Mouse (Mus musculus) spleen, adult 2 months (tissue): Measurements from ENCODE around the gene Elac2. TPM values are rescaled to one million over a fixed set of nuclear protein-coding genes. Genes with fewer than 3 reads are reported as not detected.

Experiments used
- DNase-seq, 2 experiments: peaks; one replicate each; pipeline versions ENCODE4 v3.0.0 to v3.0.0-alpha.2; 2012 to 2021; ENCODE audit warnings: low spot score in 2 of 2, low read depth in 1 of 2
- H3K27ac ChIP-seq: fragments of 200-500 bp; 2 replicates; pipeline ENCODE4 v1.5.1; 2012; ENCODE audit warnings: low read length, inconsistent platforms; ENCODE audit not compliant: insufficient read depth
- H3K27me3 ChIP-seq: fragments of 200-500 bp; 2 replicates; pipeline ENCODE4 v1.6.1; 2012; ENCODE audit warnings: mild to moderate bottlenecking, moderate library complexity, low read length, inconsistent platforms; ENCODE audit not compliant: control insufficient read depth, insufficient read depth
- H3K36me3 ChIP-seq: fragments of 200-500 bp; 2 replicates; pipeline ENCODE4 v1.6.1; 2012; ENCODE audit warnings: mild to moderate bottlenecking, low read length, inconsistent platforms; ENCODE audit not compliant: control insufficient read depth, insufficient read depth
- H3K4me1 ChIP-seq: fragments of 200-500 bp; 2 replicates; pipeline ENCODE4 v1.6.1; 2011; ENCODE audit warnings: inconsistent platforms; ENCODE audit not compliant: control insufficient read depth, insufficient read depth, insufficient read length
- H3K4me3 ChIP-seq: fragments of 200-500 bp; 2 replicates; pipeline ENCODE4 v1.5.1; 2011; ENCODE audit warnings: mild to moderate bottlenecking, inconsistent platforms; ENCODE audit not compliant: insufficient read depth, insufficient read length; ENCODE audit errors: extremely low read depth
- CTCF ChIP-seq: fragments of 200-500 bp; IDR thresholded peaks from 2 replicates; pipeline ENCODE4 v1.5.1; 2011; ENCODE audit warnings: mild to moderate bottlenecking, inconsistent platforms; ENCODE audit not compliant: insufficient read depth, insufficient read length, insufficient replicate concordance; ENCODE audit errors: extremely low read depth
- POLR2A ChIP-seq: fragments of 200-500 bp; IDR thresholded peaks from 2 replicates; pipeline ENCODE4 v1.6.1; 2011; ENCODE audit warnings: low read depth, low read length, inconsistent platforms
- WGBS: fragments of 180-500 bp; shearing (Covaris S2); methylation state at CpG from one replicate; pipeline ENCODE4 v1.1.7; 2018; 5-methylcytosine and 5-hydroxymethylcytosine counted together
- polyA plus RNA-seq: library from polyadenylated mRNA; depleted of rRNA; stranded (reverse); fragments of >200 nt; gene quantifications from 2 replicates; pipeline ENCODE4 v1.2.3, GENCODE M21; 2012

The Elac2 gene
- polyA plus RNA-seq, 1 experiment: 12.0 TPM

DNA sequence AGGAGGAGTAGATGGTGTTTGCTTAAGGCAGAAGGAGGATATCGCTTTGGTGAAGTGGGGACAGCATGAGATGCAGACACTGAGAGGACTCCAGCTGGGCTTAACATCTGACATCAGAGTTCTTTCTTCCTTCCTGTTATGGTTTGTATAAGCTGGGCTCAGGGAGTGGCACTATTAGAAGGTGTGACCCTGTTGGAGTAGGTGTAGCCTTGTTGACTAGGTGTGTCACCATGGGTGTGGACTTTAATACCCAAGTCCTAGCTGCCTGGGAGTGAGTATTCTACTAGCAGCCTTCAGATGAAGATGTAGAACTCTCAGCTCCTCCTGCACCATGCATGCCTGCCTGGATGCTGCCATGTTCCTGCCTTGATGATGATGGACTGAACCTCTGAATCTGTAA, 37.9 kb downstream of the Elac2 start:
- DNase-seq: no peak
- WGBS: 89% methylated on average over 1 of the region's 1 CpGs
- TF ChIP-seq POLR2A (no peak), CTCF (no peak)
- Histone ChIP-seq H3K4me3 (no peak overlapping the region), H3K4me1 (no peaks in the 10 kb centered on the region), H3K27ac (no peak overlapping the region), H3K36me3 (no peaks in the 10 kb centered on the region), H3K27me3 (no peaks in the 10 kb centered on the region)

DNA sequence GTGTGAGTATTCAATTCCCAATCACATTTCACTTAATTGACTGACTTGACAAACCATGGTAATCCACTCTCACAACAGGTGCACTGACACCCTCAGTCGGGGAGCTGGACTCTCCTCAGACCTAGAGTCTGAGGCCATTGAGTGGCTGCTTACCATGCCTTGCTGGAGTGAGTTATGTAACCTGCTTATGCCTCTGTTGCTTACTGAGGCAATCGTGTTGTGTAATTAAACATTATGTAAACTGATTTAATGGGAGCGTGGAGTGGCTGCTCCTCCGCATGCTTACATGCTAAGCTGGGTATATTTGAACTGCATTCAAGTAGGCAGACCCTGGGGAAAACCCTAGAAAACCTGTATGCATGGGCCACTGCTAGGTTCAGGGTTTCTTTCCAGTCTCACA, 41.9 kb downstream of the Elac2 start:
- WGBS: 87% methylated on average over 4 of the region's 4 CpGs
- Histone ChIP-seq H3K36me3 (no peaks in the 10 kb centered on the region), H3K27ac (no peak overlapping the region), H3K4me1 (no peaks in the 10 kb centered on the region), H3K27me3 (no peaks in the 10 kb centered on the region), H3K4me3 (no peak overlapping the region)
- DNase-seq: no peak
- no peak for TF ChIP-seq POLR2A
- no peak for TF ChIP-seq CTCF

DNA sequence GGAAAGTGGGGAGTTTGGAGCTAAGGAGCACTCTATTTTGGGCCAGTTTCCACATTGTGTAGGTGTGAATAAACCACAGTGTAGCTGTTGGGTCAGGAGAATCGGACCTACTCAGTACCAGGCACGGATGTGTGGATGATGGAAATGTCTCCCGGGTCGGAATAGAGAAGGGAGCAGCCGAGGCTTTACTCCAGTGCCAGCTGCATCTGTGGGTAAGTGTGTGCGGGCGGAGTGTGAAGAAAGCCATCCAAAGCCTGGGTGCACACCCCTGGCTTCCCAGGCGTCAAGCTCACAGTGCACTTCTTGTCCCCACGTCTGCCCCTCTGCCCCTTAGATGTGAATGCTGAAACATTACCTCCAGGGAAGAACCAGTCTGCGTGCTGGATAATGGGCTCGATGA, 43.9 kb downstream of the Elac2 start:
- Histone ChIP-seq H3K36me3 (no peaks in the 10 kb centered on the region), H3K4me1 (no peaks in the 10 kb centered on the region), H3K27ac (no peak overlapping the region), H3K27me3 (no peaks in the 10 kb centered on the region), H3K4me3 (no peak overlapping the region)
- no peak for DNase-seq
- WGBS: 90% methylated on average over 11 of the region's 11 CpGs
- TF ChIP-seq POLR2A (no peak), CTCF (no peak)

DNA sequence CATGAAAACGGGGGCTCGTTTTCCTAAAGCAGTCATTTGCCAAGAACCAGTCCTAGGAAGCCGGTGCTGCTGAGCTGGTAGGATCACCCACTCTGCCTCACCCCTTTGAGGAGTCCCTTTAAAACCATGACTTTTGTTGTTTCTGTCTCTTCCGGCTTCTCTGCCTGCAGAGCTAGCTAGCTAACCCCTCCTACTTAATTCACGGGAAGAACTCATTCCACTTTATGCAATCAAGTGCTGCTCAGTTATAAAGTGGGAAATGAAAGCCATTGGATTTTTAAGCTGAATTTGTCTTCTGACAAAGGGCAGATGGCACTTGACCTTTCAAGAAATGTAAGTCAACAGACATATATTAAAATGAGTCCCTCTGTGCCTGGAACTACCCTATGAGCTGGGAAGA, 49.2 kb downstream of the Elac2 start:
- Histone ChIP-seq H3K36me3 (no peaks in the 10 kb centered on the region), H3K4me1 (no peaks in the 10 kb centered on the region), H3K4me3 (no peak overlapping the region), H3K27ac (no peak overlapping the region), H3K27me3 (no peaks in the 10 kb centered on the region)
- TF ChIP-seq POLR2A (no peak), CTCF (no peak)
- no peak for DNase-seq
- 89% methylated on average over 5 of the region's 5 CpGs for WGBS

DNA sequence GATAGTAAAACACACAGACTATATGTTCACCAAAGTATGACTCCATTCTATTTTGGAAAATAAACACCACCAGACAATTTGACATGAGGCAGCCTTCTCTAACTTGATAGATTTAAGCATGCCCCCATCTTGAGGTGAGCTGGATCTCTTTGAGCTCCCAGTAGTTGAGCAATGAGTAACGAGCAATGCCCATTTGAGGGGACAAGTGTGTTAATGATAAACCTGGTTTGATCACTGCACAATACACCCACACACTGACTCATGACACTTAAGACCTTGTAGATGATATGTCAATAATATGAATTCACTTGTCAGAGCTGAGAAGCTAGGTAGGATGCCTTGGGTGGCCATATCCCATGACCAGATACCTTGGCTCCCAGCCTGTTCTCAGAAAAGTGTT, 51.4 kb downstream of the Elac2 start:
- no peak overlapping the region for H3K27ac ChIP-seq
- no peak overlapping the region for H3K4me3 ChIP-seq
- TF ChIP-seq CTCF (no peak), POLR2A (no peak)
- WGBS: 93% methylated on average over 1 of the region's 1 CpGs
- H3K4me1 ChIP-seq: no peaks in the 10 kb centered on the region
- H3K27me3 ChIP-seq: no peaks in the 10 kb centered on the region
- DNase-seq: no peak
- no peaks in the 10 kb centered on the region for H3K36me3 ChIP-seq

DNA sequence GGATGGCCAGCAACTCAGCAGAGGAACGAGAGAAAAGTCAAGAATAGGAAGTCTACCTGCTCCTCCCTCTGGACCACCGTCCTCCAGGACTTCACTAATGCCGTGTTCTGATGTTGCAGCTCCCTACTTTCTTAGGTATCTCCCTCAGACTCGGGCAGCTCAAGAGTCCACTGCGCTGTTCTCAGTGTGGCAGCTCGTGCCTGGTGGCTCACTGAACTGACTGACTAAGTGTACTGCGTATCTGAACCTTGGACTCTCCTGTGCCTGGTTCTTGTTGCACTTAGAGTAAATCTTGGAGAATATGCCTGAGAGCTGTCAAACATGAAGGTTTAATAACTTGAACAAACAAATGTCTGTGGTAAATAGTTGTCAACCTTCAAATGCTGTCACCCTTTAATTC, 53.4 kb downstream of the Elac2 start:
- no peaks in the 10 kb centered on the region for H3K27me3 ChIP-seq
- no peak overlapping the region for H3K27ac ChIP-seq
- H3K36me3 ChIP-seq: no peaks in the 10 kb centered on the region
- DNase-seq: no peak
- no peaks in the 10 kb centered on the region for H3K4me1 ChIP-seq
- TF ChIP-seq CTCF: no peak
- TF ChIP-seq POLR2A: no peak
- 88% methylated on average over 7 of the region's 7 CpGs for WGBS
- H3K4me3 ChIP-seq: no peak overlapping the region

DNA sequence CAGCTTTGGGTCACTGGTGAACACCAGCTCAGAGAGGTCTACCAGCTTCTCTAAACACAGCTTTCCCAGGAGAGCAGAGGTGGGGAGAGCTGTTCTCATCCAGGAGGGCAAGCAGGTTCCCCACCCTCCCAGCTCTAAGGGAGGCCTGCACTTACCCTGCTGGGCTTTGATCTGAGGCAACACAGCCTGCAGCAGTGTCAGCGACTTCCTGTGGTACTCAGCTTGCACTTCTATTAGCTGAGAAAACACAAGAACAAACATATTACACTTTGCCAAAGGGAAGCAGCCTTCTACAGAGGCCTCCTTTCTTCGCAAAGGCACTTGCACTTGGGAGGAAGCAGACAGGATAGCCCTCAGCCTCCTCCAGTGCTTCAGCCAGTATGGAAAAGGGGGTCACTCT, 60.2 kb downstream of the Elac2 start:
- no peak overlapping the region for H3K4me3 ChIP-seq
- TF ChIP-seq POLR2A: no peak
- TF ChIP-seq CTCF: no peak
- H3K27ac ChIP-seq: no peak overlapping the region
- H3K4me1 ChIP-seq: no peaks in the 10 kb centered on the region
- no peak for DNase-seq
- 31% methylated on average over 2 of the region's 2 CpGs for WGBS
- H3K36me3 ChIP-seq: no peaks in the 10 kb centered on the region
- no peaks in the 10 kb centered on the region for H3K27me3 ChIP-seq

DNA sequence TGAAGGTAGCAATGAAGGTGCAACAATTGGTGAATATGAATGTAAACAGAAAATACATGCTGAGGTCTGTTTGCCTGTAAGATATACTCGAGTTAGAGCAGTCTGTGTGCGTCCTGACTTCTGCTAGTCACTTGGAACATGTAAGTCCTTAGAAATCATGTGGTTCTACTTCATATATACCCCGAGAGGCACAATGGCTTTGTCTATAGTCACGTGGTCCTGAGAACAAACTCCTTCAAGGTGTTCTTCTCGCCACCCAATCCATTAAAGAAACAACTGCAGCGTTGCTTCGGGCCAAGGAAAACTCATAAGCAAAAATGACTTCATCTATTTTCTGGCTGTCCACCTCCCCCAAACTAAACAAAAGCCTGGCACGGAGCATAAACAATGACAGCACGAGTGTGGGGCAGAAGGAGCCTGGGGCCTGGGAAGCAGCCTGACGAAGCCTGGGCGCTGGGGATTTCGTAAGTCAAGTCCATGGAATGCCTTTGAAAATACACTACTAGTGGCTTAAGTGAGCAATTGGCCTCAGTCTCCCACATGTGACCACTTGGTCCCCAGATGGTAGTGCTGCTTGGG, 60.8 kb downstream of the Elac2 start:
- no peak for DNase-seq

More for the DNA sequence above, 60.8 kb downstream of the Elac2 start:
- Histone ChIP-seq H3K4me1 (no peaks in the 10 kb centered on the region), H3K27ac (no peak overlapping the region), H3K27me3 (no peaks in the 10 kb centered on the region), H3K4me3 (no peak overlapping the region), H3K36me3 (no peaks in the 10 kb centered on the region)
- TF ChIP-seq CTCF (no peak), POLR2A (no peak)
- WGBS: 80% methylated on average over 12 of the region's 12 CpGs
